Mouse (Mus musculus) retina, adult 2 months (tissue): ENCODE data around the gene Kcnb1.

Experiments used
- DNase-seq: peaks from one replicate; pipeline ENCODE4 v3.0.0-alpha.2; 2012; ENCODE audit warnings: low read depth, low spot score

Kcnb1 gene

GRCm38 (mm10) chr2:167128699-167129607 is 61.0 kb downstream of the Kcnb1 start:
- DNase-seq, result no peak

DNA sequence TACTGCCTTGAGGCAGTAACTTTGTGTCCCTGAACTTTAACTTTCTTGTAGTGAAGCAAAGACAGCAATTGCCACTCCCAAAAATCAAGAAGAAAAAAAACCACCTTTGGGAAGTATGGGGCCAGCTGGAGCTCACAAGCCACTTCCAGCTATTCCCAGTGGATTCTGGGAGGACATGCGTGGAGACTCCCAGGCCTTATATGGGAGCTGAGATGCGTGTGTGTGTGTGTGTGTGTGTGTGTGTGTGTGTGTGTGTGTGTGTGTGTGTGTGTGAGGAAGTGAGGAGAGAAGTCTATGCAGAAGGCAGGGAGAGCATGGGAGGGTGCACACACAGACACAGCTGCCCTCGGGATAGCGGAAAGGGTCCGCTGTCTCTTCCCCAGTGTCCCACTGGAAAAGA is 62.6 kb downstream of the Kcnb1 start:
- no peak for DNase-seq

GRCm38 (mm10) chr2:167125781-167126180 is 64.2 kb downstream of the Kcnb1 start:
- no peak for DNase-seq

DNA sequence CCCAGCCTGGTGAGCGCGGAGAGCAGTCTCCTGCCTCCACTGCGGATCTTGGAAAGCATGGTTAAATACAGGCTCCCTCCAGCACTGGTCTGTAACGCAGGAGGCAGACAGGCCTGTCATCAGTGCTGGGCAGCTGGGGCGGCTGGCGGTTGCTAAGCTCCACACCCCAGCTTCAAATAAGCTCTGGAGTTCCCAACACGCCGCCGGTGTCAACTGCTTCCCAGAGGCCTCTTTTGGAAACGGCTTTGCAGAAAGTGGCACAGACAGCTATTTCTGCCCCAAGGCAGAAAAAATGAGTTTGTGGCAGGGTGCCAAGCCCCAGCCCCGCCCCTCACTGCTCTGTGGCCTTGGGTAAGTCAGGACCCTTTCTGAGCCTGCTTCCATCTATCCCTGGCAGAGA is 66.0 kb downstream of the Kcnb1 start:
- no peak for DNase-seq

DNA sequence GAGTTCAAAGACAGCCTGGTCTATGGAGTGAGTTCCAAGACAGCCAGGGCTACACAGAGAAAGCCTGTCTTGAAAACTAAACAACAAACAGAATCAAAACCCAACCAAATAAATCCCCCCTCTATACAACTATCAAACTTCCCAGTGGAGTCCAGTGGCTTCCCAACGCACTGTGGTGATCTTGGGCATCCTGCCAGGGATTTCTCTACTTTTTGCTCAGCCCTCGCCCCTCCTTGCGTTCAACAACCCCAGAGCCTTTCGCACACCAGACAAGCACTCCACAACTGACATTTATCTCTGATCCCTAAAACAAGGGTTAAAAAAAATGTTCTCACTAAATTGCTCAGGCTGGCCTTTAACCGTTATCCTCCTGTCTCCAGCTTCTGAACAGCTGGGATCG is 67.2 kb downstream of the Kcnb1 start:
- no peak for DNase-seq

- no peak for DNase-seq
Observed at GRCm38 (mm10) chr2:167121996-167122395, 68.0 kb downstream of the Kcnb1 start.

DNA sequence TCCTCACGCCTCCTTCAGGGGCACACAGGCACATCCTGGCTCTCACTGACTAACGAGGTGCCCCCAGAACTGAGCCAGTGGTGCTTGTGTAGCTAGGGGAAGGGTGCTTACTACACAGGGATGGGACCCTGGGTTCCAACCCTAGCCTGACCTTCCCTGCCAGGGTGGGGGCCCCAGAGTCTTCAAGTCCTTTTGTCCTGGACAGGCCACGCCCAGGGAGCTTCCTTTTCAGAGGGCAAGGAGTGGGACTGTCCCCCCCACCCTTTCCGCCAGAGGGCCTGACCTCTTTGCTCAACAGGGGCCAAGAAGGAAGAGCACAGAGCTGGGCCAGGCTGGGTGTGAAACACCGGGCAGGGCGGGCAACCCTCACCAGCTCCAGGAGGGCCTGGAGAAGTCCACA is 68.7 kb downstream of the Kcnb1 start:
- no peak for DNase-seq

- no peak for DNase-seq
Observed at GRCm38 (mm10) chr2:167120186-167120830, 69.6 kb downstream of the Kcnb1 start.

- no peak for DNase-seq
Observed at GRCm38 (mm10) chr2:167118046-167118445, 71.9 kb downstream of the Kcnb1 start.

- DNase-seq, result peak; percentile 81
Observed at GRCm38 (mm10) chr2:167112737-167113136, 77.2 kb downstream of the Kcnb1 start.

DNA sequence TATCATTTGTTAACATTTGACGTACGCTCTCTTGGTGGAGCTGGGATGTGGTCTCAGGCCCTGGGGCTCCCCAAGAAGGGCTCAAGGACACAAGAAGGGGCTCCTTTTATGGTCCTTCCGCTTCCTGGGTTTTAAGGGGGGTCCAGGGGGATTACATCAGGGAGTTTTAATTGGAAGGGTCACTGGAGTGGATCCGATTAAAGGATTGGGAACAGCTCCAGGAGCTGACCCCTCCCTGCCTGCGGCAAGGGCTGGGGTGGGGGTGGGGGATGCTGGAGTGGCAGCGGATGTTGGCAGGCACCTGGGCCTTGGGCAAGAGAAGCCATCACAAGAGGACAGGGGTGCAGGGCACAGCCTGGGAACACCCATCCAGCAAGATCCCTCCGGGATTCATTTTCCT is 77.7 kb downstream of the Kcnb1 start:
- DNase-seq, result peak; percentile 98

DNA sequence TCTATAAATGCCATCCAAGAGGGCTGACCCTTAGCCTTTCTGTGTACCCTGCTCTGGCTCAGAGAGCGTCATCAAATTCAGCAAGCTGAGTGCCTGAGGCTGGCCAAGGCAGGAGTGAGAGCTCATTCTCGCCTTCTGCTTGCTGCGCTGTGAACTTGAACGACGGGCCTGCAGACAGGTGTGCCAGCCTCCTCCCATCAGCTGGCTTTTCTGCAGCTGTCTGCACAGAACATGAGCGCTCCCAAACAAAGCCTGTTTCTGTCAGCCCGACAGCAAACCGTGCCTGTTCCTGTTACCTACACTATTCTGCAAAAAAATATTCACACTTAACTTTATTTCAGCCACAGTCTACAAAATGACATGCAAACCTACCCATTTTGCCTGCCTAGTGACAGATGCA is 80.4 kb downstream of the Kcnb1 start:
- no peak for DNase-seq

DNA sequence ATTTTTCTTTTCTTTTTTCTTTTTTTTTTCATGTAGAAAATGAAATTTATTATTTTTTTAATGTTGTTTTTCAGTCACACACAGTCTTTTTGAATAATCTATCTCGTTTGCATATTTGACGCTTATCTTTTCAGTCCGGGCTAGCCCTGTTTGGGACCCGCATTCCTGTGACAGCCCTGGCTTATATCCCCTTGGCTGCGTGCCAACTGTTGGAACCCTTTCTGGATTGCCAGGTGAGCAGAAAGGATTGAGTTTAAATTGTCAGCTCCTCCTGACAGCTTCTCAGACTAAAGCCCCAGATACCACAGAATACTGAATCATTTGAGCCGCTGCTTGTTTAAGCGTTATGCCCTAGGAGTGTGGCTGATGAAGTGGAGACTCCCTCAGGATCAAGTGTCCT is 86.4 kb downstream of the Kcnb1 start:
- DNase-seq, result no peak

DNA sequence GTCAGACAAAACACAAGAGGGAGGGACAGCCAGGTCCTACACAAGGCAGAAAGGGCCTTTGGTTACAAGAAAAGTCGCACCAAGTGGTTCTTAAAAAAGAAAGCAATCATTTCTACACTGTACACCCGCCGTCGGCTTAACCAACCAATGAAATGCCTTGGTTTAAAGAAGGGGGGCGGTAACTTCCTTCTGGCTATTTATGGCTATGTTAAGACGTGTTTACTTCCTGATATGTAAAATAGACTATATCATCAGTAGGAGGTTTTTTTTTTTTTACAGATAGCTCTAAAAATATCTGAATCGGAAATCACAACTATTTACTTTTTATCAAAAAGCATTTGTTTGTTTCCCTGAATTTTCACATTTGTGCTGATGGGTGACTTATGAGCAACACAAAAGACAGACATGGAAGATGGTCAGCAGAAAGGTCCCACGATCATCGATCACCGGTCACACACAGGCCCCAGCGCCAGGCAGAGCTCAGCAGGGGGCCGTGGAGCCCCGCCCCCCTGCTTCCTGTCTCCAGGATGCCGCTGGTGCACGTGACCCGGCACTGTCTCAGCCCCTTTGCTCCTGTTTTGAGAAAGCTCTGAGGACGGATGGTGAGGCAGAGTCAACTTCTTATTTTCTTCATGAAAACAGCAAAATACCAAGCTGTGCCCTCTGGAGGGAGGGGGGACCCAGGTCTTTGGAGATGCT is 88.1 kb downstream of the Kcnb1 start:
- DNase-seq, result no peak

DNA sequence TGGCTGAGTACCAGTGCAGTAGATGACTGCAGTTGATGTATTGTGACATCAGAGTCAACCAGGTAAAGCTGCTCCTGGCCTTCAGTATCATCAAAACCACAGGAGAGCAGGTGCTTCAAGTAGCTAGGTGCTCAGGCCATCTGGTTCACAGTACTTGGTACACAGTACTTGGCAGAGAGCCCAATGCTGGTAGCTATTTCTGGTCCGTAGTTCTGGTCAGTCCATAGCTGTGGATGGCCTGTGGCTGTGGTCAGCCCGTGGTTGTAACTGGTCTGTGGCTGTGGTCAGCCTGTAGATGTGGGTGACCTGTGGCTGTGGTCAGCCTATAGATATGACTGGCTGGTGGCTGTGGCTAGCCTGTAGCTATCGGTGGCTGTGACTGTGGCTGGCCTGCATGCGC is 95.3 kb downstream of the Kcnb1 start:
- no peak for DNase-seq

DNA sequence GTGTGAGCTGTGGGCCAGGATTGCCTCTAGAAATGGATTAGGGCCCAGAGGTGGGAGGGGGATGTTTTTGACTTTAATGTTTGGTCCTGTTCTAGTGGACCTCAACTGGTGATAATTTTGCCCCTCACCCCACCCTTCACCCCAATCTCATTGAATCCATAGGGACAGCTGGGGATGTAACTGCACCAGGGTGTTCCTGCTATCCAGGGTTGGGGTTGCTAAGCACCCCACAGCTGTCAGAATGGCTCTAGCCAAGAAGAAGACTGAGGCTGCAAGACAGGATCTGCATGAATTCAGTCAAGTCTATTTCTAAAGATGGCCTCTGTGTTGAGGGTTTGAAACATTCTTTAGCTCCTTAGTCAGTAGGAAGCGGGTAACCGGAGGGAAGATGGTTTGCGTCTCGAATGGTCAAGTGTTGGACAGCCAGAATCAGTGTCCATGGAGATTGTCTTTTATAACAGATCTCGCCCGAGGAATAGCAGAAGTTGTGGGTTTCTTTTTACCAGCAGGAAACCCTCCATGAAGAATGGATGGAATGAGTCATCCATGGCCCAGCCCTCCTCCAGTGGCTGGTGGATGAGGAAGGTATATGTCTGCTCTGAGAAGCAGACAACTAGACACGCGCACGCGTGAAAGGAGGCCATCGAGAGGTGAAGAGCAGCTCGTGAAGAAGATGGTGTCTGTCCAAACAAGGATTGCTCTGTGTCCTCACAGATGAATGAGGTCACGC is 96.6 kb downstream of the Kcnb1 start:
- no peak for DNase-seq

GRCm38 (mm10) chr2:167090271-167090670 is 99.7 kb downstream of the Kcnb1 start:
- no peak for DNase-seq

- no peak for DNase-seq
Observed at GRCm38 (mm10) chr2:167086836-167087235, 103.1 kb downstream of the Kcnb1 start.

GRCm38 (mm10) chr2:167086092-167086491 is 103.9 kb downstream of the Kcnb1 start:
- no peak for DNase-seq

DNA sequence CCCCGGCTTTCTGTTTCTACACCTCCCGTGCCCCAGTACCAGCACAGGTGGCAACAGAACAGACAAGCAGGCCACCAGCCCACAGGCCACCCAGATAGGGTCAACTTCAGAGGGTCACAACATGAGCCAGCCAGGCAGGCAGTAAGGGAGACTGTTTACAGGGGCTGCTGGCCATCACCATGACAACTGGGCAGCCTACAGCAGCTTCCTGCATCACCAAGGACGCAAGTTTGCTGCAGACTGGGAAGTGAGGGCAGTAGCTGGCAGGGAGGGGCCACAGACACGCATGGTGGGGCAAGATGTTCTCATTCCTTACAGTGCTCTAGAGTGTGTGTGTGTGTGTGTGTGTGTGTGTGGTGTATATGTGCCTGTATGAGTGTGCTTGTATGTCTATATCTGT is 108.3 kb downstream of the Kcnb1 start:
- DNase-seq, result no peak

GRCm38 (mm10) chr2:167081135-167081534 is 108.8 kb downstream of the Kcnb1 start:
- no peak for DNase-seq

GRCm38 (mm10) chr2:167080387-167080786 is 109.6 kb downstream of the Kcnb1 start:
- no peak for DNase-seq
